Mouse (Mus musculus): ENCODE measurements around the gene Nupl1.

DNA sequence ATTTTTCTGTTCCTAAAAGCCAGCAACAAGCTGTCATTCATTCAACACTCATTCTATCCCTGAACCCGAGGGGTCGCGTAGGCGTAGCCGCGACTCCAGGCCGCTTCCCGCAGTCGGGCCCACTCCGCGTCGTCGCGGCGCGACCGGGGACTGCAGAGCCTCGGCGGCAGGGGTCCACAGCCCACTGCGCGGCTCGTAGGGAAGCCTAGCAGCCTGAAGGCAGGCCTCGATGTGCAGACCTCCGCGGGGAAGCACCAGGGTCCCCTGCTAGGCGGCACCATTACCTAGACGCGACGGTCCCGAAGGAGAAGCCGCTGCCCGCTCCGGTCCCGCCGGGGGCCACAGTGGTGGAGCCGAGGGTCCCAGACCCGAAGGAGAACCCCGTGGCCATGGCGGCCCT is 352 bp downstream of the Nupl1 start:
- TF ChIP-seq CTCF (conservative IDR thresholded peaks at IDR 0.05 in 1 of 2, IDR thresholded peaks at IDR 0.05 in 1 of 2; ENCODE audit: low read depth in 2 of 2, low read length in 2 of 2) (no peak), USF1 (IDR thresholded peaks at IDR 0.05; ENCODE audit: low read depth, low read length) (no peak), BHLHE40 (IDR thresholded peaks at IDR 0.05; ENCODE audit: low read depth, low read length) (no peak), KAT2A (IDR thresholded peaks at IDR 0.05; ENCODE audit: insufficient replicate concordance, low read length) (no peak), MEF2A (IDR thresholded peaks at IDR 0.05; ENCODE audit: borderline replicate concordance, low read depth, low read length) (no peak), POLR2AphosphoS2 (IDR thresholded peaks at IDR 0.05; ENCODE audit: low read depth, low read length) (no peak), POLR2A (IDR thresholded peaks at IDR 0.05; ENCODE audit: low read depth, low read length) (no peak), GABPA (IDR thresholded peaks at IDR 0.05; ENCODE audit: insufficient replicate concordance, low read depth, low read length) (no peak), E2F4 (IDR thresholded peaks at IDR 0.05; ENCODE audit: insufficient replicate concordance, low read depth, low read length) (no peak), MAFK (IDR thresholded peaks at IDR 0.05; ENCODE audit: insufficient replicate concordance, low read length) (no peak), MYC (IDR thresholded peaks at IDR 0.05; ENCODE audit: low read depth, low read length) (no peak), UBTF (IDR thresholded peaks at IDR 0.05; ENCODE audit: low read depth, low read length) (peak; percentile 36; the same call in 1 of the 2 replicates), USF2 (conservative IDR thresholded peaks at IDR 0.05; ENCODE audit: low read depth, low read length) (no peak), TBP (conservative IDR thresholded peaks at IDR 0.05; ENCODE audit: low read depth, low read length) (no peak)
